Mouse (Mus musculus): ENCODE measurements at regions not wholly inside any gene's neighbourhood (a gene's known extent, or its start where the extent isn't known, plus 50 kb on each side); places are given as distances from the start of the nearest gene placed in this dataset.

DNA sequence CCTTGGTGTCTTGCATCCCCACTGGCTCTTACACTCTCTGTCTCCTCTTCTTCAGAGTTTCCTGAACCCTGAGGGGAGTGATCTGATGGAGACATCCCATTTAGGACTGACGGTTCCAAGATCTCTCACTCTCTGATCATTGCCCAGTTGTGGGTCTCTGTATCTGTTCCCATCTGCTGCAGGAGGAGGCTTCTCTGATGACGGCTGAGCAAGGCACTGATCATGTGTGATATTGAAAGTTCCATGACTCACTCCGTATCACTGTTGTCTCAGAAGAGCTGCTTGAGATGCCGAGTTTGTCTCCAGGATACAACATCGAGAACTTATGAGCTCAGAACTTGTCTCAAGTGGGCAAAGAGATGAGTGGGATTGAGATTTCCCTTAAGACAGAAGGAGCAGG is 178.7 kb upstream of the Cxcr4 start:
- no peak for TF ChIP-seq CTCF (IDR thresholded peaks at IDR 0.05; ENCODE audit: low read depth)
- TF ChIP-seq EP300 (IDR thresholded peaks at IDR 0.05; ENCODE audit: low read depth): no peak

All from heart, postnatal 0 days (tissue).